Mouse (Mus musculus) heart, embryonic 12.5 days (tissue): Measurements from ENCODE around the gene Eif3a. TPM values are rescaled to one million over a fixed set of nuclear protein-coding genes. Genes with fewer than 3 reads are reported as not detected.

Experiments
- ATAC-seq: fragments of 200-750 bp; cut with Nextera tagmentation; 2 replicates; pipeline ENCODE4 v1.8.0; 2017; ENCODE audit warnings: moderate TSS enrichment, moderate library complexity; ENCODE audit not compliant: insufficient number of reproducible peaks, low FRiP score
- H3K27ac ChIP-seq: fragments of 300-500 bp; sonication (generic); 2 replicates; pipeline ENCODE4 v1.5.1; 2016; ENCODE audit warnings: mild to moderate bottlenecking, moderate library complexity; ENCODE audit not compliant: poor library complexity, severe bottlenecking
- H3K27me3 ChIP-seq: fragments of 300-500 bp; sonication (generic); replicated peaks from 2 replicates; pipeline ENCODE4 v1.6.1; 2016; ENCODE audit warnings: mild to moderate bottlenecking, moderate library complexity
- H3K36me3 ChIP-seq: fragments of 300-500 bp; sonication (generic); 2 replicates; pipeline ENCODE4 v1.6.1; 2016; ENCODE audit warnings: mild to moderate bottlenecking, moderate library complexity
- H3K4me1 ChIP-seq: fragments of 300-500 bp; sonication (generic); replicated peaks from 2 replicates; pipeline ENCODE4 v1.6.1; 2016; ENCODE audit warnings: mild to moderate bottlenecking
- H3K4me2 ChIP-seq: fragments of 300-500 bp; sonication (generic); 2 replicates; pipeline ENCODE4 v1.6.1; 2016; ENCODE audit warnings: mild to moderate bottlenecking, moderate library complexity
- H3K4me3 ChIP-seq: fragments of 300-500 bp; sonication (generic); 2 replicates; pipeline ENCODE4 v1.5.1; 2016; ENCODE audit warnings: mild to moderate bottlenecking
- H3K9ac ChIP-seq: fragments of 300-500 bp; sonication (generic); 2 replicates; pipeline ENCODE4 v1.6.1; 2016; ENCODE audit warnings: mild to moderate bottlenecking, moderate library complexity
- H3K9me3 ChIP-seq: fragments of 300-500 bp; sonication (generic); replicated peaks from 2 replicates; pipeline ENCODE4 v1.6.1; 2016; ENCODE audit warnings: mild to moderate bottlenecking, moderate library complexity
- WGBS: fragments of 180-500 bp; shearing (Covaris S2); methylation state at CpG from one replicate; pipeline ENCODE4 v1.1.7; 2016; 5-methylcytosine and 5-hydroxymethylcytosine counted together
- polyA plus RNA-seq: library from polyadenylated mRNA; unstranded; fragments of >200 nt; fragmentation: Nextera tagmentation; extraction: Ambion mirVana; gene quantifications from 2 replicates; pipeline ENCODE4 v1.2.1, GENCODE M21; 2016

The Eif3a gene
- 124 TPM in 2 replicates for polyA plus RNA-seq

- H3K9ac ChIP-seq, result peak within 1 kb of the TSS; percentile 100
- under 1% methylated on average over 57 of the region's 57 CpGs for WGBS
- no peaks in the 10 kb centered on the region for H3K36me3 ChIP-seq
- peak within 1 kb of the TSS; percentile 73 for H3K4me3 ChIP-seq
- peak; percentile 96 for ATAC-seq
- no peaks in the 10 kb centered on the region for H3K27me3 ChIP-seq
- H3K4me1 ChIP-seq, result peaks cover 8% of the 10 kb centered on the region
- no peaks in the 10 kb centered on the region for H3K9me3 ChIP-seq
- H3K4me2 ChIP-seq, result peak within 1 kb of the TSS; percentile 71
- peak within 1 kb of the TSS; percentile 99 for H3K27ac ChIP-seq
Measured at GRCm38 (mm10) chr19:60790551-60791161, at the start of gene Eif3a. Eif3a (minus strand) TSS chr19:60790658.

GRCm38 (mm10) chr19:60837747-60838146, 47.3 kb upstream of the Eif3a start:
- H3K36me3 ChIP-seq, result peaks cover 60% of the 10 kb centered on the region
- ATAC-seq, result no peak
- no peak overlapping the region for H3K9ac ChIP-seq
- H3K4me2 ChIP-seq, result no peak overlapping the region
- no peaks in the 10 kb centered on the region for H3K27me3 ChIP-seq
- H3K4me3 ChIP-seq, result no peak overlapping the region
- WGBS, result 47% methylated on average over 1 of the region's 1 CpGs
- H3K27ac ChIP-seq, result no peak overlapping the region
- peaks cover 11% of the 10 kb centered on the region; the same call in 1 of the 2 replicates for H3K4me1 ChIP-seq
- H3K9me3 ChIP-seq, result no peaks in the 10 kb centered on the region

GRCm38 (mm10) chr19:60818677-60819076, 28.2 kb upstream of the Eif3a start:
- 88% methylated on average over 6 of the region's 6 CpGs for WGBS
- Histone ChIP-seq H3K27me3 (no peaks in the 10 kb centered on the region), H3K36me3 (peaks cover 64% of the 10 kb centered on the region), H3K9ac (no peak overlapping the region), H3K9me3 (no peaks in the 10 kb centered on the region), H3K4me2 (no peak overlapping the region), H3K4me1 (no peaks in the 10 kb centered on the region), H3K4me3 (no peak overlapping the region), H3K27ac (no peak overlapping the region)
- no peak for ATAC-seq

GRCm38 (mm10) chr19:60813133-60813532, 22.7 kb upstream of the Eif3a start:
- H3K9me3 ChIP-seq, result no peaks in the 10 kb centered on the region
- H3K9ac ChIP-seq, result no peak overlapping the region
- no peaks in the 10 kb centered on the region for H3K27me3 ChIP-seq
- ATAC-seq, result no peak
- H3K36me3 ChIP-seq, result peaks cover 21% of the 10 kb centered on the region
- H3K4me2 ChIP-seq, result no peak overlapping the region
- 94% methylated on average over 6 of the region's 6 CpGs for WGBS
- no peak overlapping the region for H3K27ac ChIP-seq
- peaks cover 12% of the 10 kb centered on the region for H3K4me1 ChIP-seq
- no peak overlapping the region for H3K4me3 ChIP-seq

- no peak overlapping the region for H3K27ac ChIP-seq
- no peaks in the 10 kb centered on the region for H3K9me3 ChIP-seq
- ATAC-seq, result no peak
- peak overlapping the region; percentile 86 for H3K9ac ChIP-seq
- H3K4me2 ChIP-seq, result peak overlapping the region; percentile 84
- no peaks in the 10 kb centered on the region for H3K27me3 ChIP-seq
- H3K4me1 ChIP-seq, result peaks cover 12% of the 10 kb centered on the region
- 14% methylated on average over 10 of the region's 10 CpGs for WGBS
- H3K4me3 ChIP-seq, result peak overlapping the region; percentile 77
- H3K36me3 ChIP-seq, result peaks cover 16% of the 10 kb centered on the region
Measured at GRCm38 (mm10) chr19:60812036-60812389, 21.6 kb upstream of the Eif3a start.

- Histone ChIP-seq H3K36me3 (peaks cover 11% of the 10 kb centered on the region), H3K4me1 (peaks cover 12% of the 10 kb centered on the region), H3K4me2 (peak within 1 kb of the TSS; percentile 84), H3K4me3 (peak within 1 kb of the TSS; percentile 77), H3K27me3 (no peaks in the 10 kb centered on the region), H3K27ac (peak within 1 kb of the TSS; percentile 55), H3K9me3 (no peaks in the 10 kb centered on the region), H3K9ac (peak within 1 kb of the TSS; percentile 86)
- peak; percentile 99 for ATAC-seq
- 3% methylated on average over 34 of the region's 45 CpGs for WGBS
Measured at GRCm38 (mm10) chr19:60811098-60812035, 20.9 kb upstream of the Eif3a start, which contains the start of gene Fam45a. Fam45a (plus strand) TSS chr19:60811585.

- H3K4me1 ChIP-seq, result peaks cover 12% of the 10 kb centered on the region
- H3K27me3 ChIP-seq, result no peaks in the 10 kb centered on the region
- no peak overlapping the region for H3K4me2 ChIP-seq
- no peak overlapping the region for H3K4me3 ChIP-seq
- peaks cover 4% of the 10 kb centered on the region for H3K36me3 ChIP-seq
- 60% methylated on average over 2 of the region's 2 CpGs for WGBS
- no peaks in the 10 kb centered on the region for H3K9me3 ChIP-seq
- ATAC-seq, result no peak
- no peak overlapping the region for H3K27ac ChIP-seq
- no peak overlapping the region for H3K9ac ChIP-seq
Measured at GRCm38 (mm10) chr19:60809927-60810326, 19.5 kb upstream of the Eif3a start.

- no peak overlapping the region for H3K27ac ChIP-seq
- 51% methylated on average over 2 of the region's 2 CpGs for WGBS
- H3K9ac ChIP-seq, result no peak overlapping the region
- H3K4me2 ChIP-seq, result no peak overlapping the region
- H3K4me1 ChIP-seq, result no peaks in the 10 kb centered on the region
- no peaks in the 10 kb centered on the region for H3K27me3 ChIP-seq
- H3K9me3 ChIP-seq, result no peaks in the 10 kb centered on the region
- no peak overlapping the region for H3K4me3 ChIP-seq
- H3K36me3 ChIP-seq, result no peaks in the 10 kb centered on the region
- no peak for ATAC-seq
Measured at GRCm38 (mm10) chr19:60804903-60805302, 14.4 kb upstream of the Eif3a start.

GRCm38 (mm10) chr19:60799867-60800569, 9.6 kb upstream of the Eif3a start:
- H3K9me3 ChIP-seq, result no peaks in the 10 kb centered on the region
- WGBS, result 58% methylated on average over 7 of the region's 7 CpGs
- ATAC-seq, result peak; percentile 63
- H3K4me1 ChIP-seq, result no peaks in the 10 kb centered on the region
- no peak overlapping the region for H3K4me2 ChIP-seq
- no peak overlapping the region for H3K9ac ChIP-seq
- H3K27ac ChIP-seq, result no peak overlapping the region
- no peaks in the 10 kb centered on the region for H3K36me3 ChIP-seq
- H3K27me3 ChIP-seq, result no peaks in the 10 kb centered on the region; the same call in 1 of the 2 replicates
- H3K4me3 ChIP-seq, result no peak overlapping the region

GRCm38 (mm10) chr19:60797415-60797814, 7.0 kb upstream of the Eif3a start:
- whole genome bisulfite sequencing, result 90% methylated on average over 2 of the region's 2 CpGs
- ATAC-seq, result no peak
- H3K27ac ChIP-seq, result no peak overlapping the region
- no peaks in the 10 kb centered on the region for H3K9me3 ChIP-seq
- H3K9ac ChIP-seq, result no peak overlapping the region
- H3K4me2 ChIP-seq, result no peak overlapping the region
- H3K4me1 ChIP-seq, result no peaks in the 10 kb centered on the region
- H3K4me3 ChIP-seq, result no peak overlapping the region
- no peaks in the 10 kb centered on the region for H3K36me3 ChIP-seq
- no peaks in the 10 kb centered on the region; the same call in 1 of the 2 replicates for H3K27me3 ChIP-seq

- no peaks in the 10 kb centered on the region for H3K4me1 ChIP-seq
- ATAC-seq, result no peak
- WGBS, result 87% methylated on average over 2 of the region's 2 CpGs
- H3K27me3 ChIP-seq, result no peaks in the 10 kb centered on the region; the same call in 1 of the 2 replicates
- no peak overlapping the region for H3K9ac ChIP-seq
- H3K9me3 ChIP-seq, result no peaks in the 10 kb centered on the region
- H3K4me3 ChIP-seq, result no peak overlapping the region
- no peak overlapping the region for H3K27ac ChIP-seq
- H3K4me2 ChIP-seq, result no peak overlapping the region
- H3K36me3 ChIP-seq, result no peaks in the 10 kb centered on the region
Measured at GRCm38 (mm10) chr19:60795244-60795643, 4.8 kb upstream of the Eif3a start.
